Mouse (Mus musculus) bone marrow macrophage, adult 2 months (primary cell): ENCODE measurements around the gene Jak3.
A peak's percentile ranks its signal among the peaks of the same experiment; 100 is the strongest.

Experiments used
- CTCF ChIP-seq: IDR thresholded peaks from 2 replicates; pipeline ENCODE4 v1.5.1; 2012; ENCODE audit warnings: low read depth, mild to moderate bottlenecking, low read length, moderate library complexity
- POLR2A ChIP-seq: IDR thresholded peaks from 2 replicates; pipeline ENCODE4 v1.6.1; 2012; ENCODE audit warnings: mild to moderate bottlenecking, low read depth, low read length, borderline replicate concordance

DNA sequence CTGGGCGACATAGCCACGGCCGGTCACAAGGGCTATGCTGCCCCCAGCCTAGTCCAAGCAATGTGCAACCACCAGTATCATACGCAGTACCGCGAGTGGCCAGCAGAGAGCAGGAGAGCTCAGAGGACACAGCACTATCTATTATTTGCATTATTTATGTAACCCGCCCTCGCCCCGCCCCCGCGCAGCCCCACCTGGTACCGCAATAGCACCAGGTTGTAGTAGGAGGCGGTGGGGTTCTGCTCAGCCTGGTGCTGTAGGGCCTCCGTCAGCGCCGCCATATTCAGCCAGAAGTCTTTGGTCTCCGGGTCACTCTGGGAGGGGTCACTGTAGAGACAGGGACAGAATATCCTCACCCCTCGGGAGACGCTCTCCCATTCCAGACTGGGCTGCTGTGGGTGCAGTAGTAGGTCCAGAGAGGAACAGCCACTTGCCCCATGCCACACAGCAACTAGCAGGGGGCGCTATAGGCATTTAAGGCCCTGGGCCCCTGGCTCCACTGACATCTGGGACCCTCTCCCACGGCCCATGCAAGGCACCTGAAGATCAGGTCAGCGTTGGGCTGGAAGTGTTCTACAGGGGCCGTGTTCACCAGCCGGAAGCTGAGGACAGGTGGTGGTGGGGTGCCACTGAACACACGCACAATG lies 33.8 kb downstream of the Jak3 start:
- TF ChIP-seq CTCF (peak; percentile 40; the same call in 1 of the 2 replicates), POLR2A (no peak)
